Mouse (Mus musculus) intestine, postnatal 0 days (tissue): Measurements from ENCODE around the gene Pcnx2. TPM values are rescaled to one million over a fixed set of nuclear protein-coding genes. Genes with fewer than 3 reads are reported as not detected.

Source experiments
- ATAC-seq: fragments of 200-750 bp; cut with Nextera tagmentation; 2 replicates; pipeline ENCODE4 v1.8.0; 2017; ENCODE audit warnings: mild to moderate bottlenecking, moderate TSS enrichment, moderate library complexity
- H3K27ac ChIP-seq: fragments of 300-500 bp; sonication (generic); 2 replicates; pipeline ENCODE4 v1.5.1; 2014; ENCODE audit warnings: mild to moderate bottlenecking, low read depth, low read length, moderate library complexity
- H3K27me3 ChIP-seq: fragments of 300-500 bp; sonication (generic); replicated peaks from 2 replicates; pipeline ENCODE4 v1.6.1; 2014; ENCODE audit warnings: low read length, mixed read lengths; ENCODE audit not compliant: control insufficient read depth, insufficient read depth
- H3K36me3 ChIP-seq: fragments of 300-500 bp; sonication (generic); 2 replicates; pipeline ENCODE4 v1.6.1; 2014; ENCODE audit warnings: mild to moderate bottlenecking, moderate library complexity; ENCODE audit not compliant: control insufficient read depth, insufficient read depth
- H3K4me1 ChIP-seq: fragments of 300-500 bp; sonication (generic); replicated peaks from 2 replicates; pipeline ENCODE4 v1.6.1; 2014; ENCODE audit warnings: antibody characterized with exemption, low read length, mixed read lengths; ENCODE audit not compliant: control insufficient read depth, insufficient read depth
- H3K4me2 ChIP-seq: fragments of 300-500 bp; sonication (generic); replicated peaks from 2 replicates; pipeline ENCODE4 v1.6.1; 2014; ENCODE audit warnings: low read depth, mild to moderate bottlenecking, moderate library complexity
- H3K4me3 ChIP-seq: fragments of 300-500 bp; sonication (generic); 2 replicates; pipeline ENCODE4 v1.5.1; 2014; ENCODE audit warnings: low read depth, low read length
- H3K9ac ChIP-seq: fragments of 300-500 bp; sonication (generic); 2 replicates; pipeline ENCODE4 v1.6.1; 2014; ENCODE audit warnings: mild to moderate bottlenecking, low read depth, low read length
- H3K9me3 ChIP-seq: fragments of 300-500 bp; sonication (generic); 2 replicates; pipeline ENCODE4 v1.6.1; 2016; ENCODE audit warnings: mixed run types; ENCODE audit not compliant: control insufficient read depth
- CTCF ChIP-seq: sonication (generic); IDR thresholded peaks from 2 replicates; pipeline ENCODE4 v1.5.1; 2016; ENCODE audit warnings: low read depth, mild to moderate bottlenecking, control low read depth, antibody characterized with exemption, moderate library complexity
- WGBS: fragments of 180-500 bp; shearing (Covaris S2); extraction: QIAGEN DNeasy Blood & Tissue Kit; methylation state at CpG from one replicate; pipeline ENCODE4 v1.1.7; 2014; 5-methylcytosine and 5-hydroxymethylcytosine counted together
- polyA plus RNA-seq: library from polyadenylated mRNA; unstranded; fragments of >200 nt; fragmentation: Nextera tagmentation; extraction: Ambion mirVana; gene quantifications from 2 replicates; pipeline ENCODE4 v1.2.1, GENCODE M21; 2015

Pcnx2 gene
- polyA plus RNA-seq, 1 experiment from 2014 or later = 0.29 TPM

- 68% methylated on average over 12 of the region's 12 CpGs for WGBS
- Histone ChIP-seq H3K4me3 (no peak overlapping the region), H3K9ac (no peak overlapping the region)
Measured at GRCm38 (mm10) chr8:125866125-125866524, 32.0 kb downstream of the Pcnx2 start.

GRCm38 (mm10) chr8:125857251-125857650 is 40.9 kb downstream of the Pcnx2 start:
- no peaks in the 10 kb centered on the region for H3K4me1 ChIP-seq
- H3K4me2 ChIP-seq = no peak overlapping the region
- no peak for TF ChIP-seq CTCF
- 51% methylated on average over 6 of the region's 6 CpGs for WGBS
- no peaks in the 10 kb centered on the region for H3K27me3 ChIP-seq
- H3K9ac ChIP-seq = no peak overlapping the region
- H3K36me3 ChIP-seq = no peaks in the 10 kb centered on the region
- no peak overlapping the region for H3K4me3 ChIP-seq
- H3K9me3 ChIP-seq = no peaks in the 10 kb centered on the region
- no peak overlapping the region for H3K27ac ChIP-seq
- no peak for ATAC-seq

More at GRCm38 (mm10) chr8:125866125-125866524, 32.0 kb downstream of the Pcnx2 start:
- H3K36me3 ChIP-seq = no peaks in the 10 kb centered on the region
- no peak overlapping the region for H3K4me2 ChIP-seq
- H3K4me1 ChIP-seq = no peaks in the 10 kb centered on the region
- H3K27ac ChIP-seq = no peak overlapping the region
- no peak for ATAC-seq
- no peaks in the 10 kb centered on the region for H3K9me3 ChIP-seq
- H3K27me3 ChIP-seq = no peaks in the 10 kb centered on the region
- peak; percentile 47 for TF ChIP-seq CTCF

- Histone ChIP-seq H3K27me3 (no peaks in the 10 kb centered on the region), H3K27ac (no peak overlapping the region), H3K4me2 (no peak overlapping the region), H3K4me3 (no peak overlapping the region), H3K4me1 (no peaks in the 10 kb centered on the region), H3K36me3 (no peaks in the 10 kb centered on the region), H3K9me3 (no peaks in the 10 kb centered on the region), H3K9ac (no peak overlapping the region)
- no peak for ATAC-seq
- 78% methylated on average over 4 of the region's 4 CpGs for WGBS
- no peak for TF ChIP-seq CTCF
Measured at GRCm38 (mm10) chr8:125856160-125856559, 42.0 kb downstream of the Pcnx2 start.

GRCm38 (mm10) chr8:125854379-125854778 is 43.7 kb downstream of the Pcnx2 start:
- Histone ChIP-seq H3K4me1 (no peaks in the 10 kb centered on the region), H3K27me3 (no peaks in the 10 kb centered on the region), H3K27ac (no peak overlapping the region), H3K9me3 (no peaks in the 10 kb centered on the region), H3K4me2 (no peak overlapping the region), H3K4me3 (no peak overlapping the region), H3K36me3 (no peaks in the 10 kb centered on the region), H3K9ac (no peak overlapping the region)
- WGBS = 81% methylated on average over 7 of the region's 7 CpGs
- no peak for ATAC-seq
- no peak for TF ChIP-seq CTCF

GRCm38 (mm10) chr8:125853300-125853699 is 44.8 kb downstream of the Pcnx2 start:
- Histone ChIP-seq H3K27me3 (no peaks in the 10 kb centered on the region), H3K9me3 (no peaks in the 10 kb centered on the region), H3K27ac (no peak overlapping the region), H3K4me1 (no peaks in the 10 kb centered on the region), H3K4me3 (no peak overlapping the region), H3K9ac (no peak overlapping the region), H3K4me2 (no peak overlapping the region), H3K36me3 (no peaks in the 10 kb centered on the region)
- 55% methylated on average over 5 of the region's 5 CpGs for WGBS
- no peak for TF ChIP-seq CTCF
- no peak for ATAC-seq

GRCm38 (mm10) chr8:125849181-125849580 is 48.9 kb downstream of the Pcnx2 start:
- Histone ChIP-seq H3K9ac (no peak overlapping the region), H3K9me3 (no peaks in the 10 kb centered on the region)

GRCm38 (mm10) chr8:125847842-125848241 is 50.3 kb downstream of the Pcnx2 start:
- no peaks in the 10 kb centered on the region for H3K4me1 ChIP-seq
- ATAC-seq = no peak
- no peaks in the 10 kb centered on the region for H3K36me3 ChIP-seq
- no peaks in the 10 kb centered on the region for H3K27me3 ChIP-seq
- H3K4me3 ChIP-seq = no peak overlapping the region
- H3K9me3 ChIP-seq = no peaks in the 10 kb centered on the region
- TF ChIP-seq CTCF = no peak
- 51% methylated on average over 12 of the region's 12 CpGs for WGBS
- H3K4me2 ChIP-seq = no peak overlapping the region
- no peak overlapping the region for H3K27ac ChIP-seq
- no peak overlapping the region for H3K9ac ChIP-seq

More at GRCm38 (mm10) chr8:125849181-125849580, 48.9 kb downstream of the Pcnx2 start:
- ATAC-seq = no peak
- no peak overlapping the region for H3K4me2 ChIP-seq
- no peaks in the 10 kb centered on the region for H3K36me3 ChIP-seq
- no peaks in the 10 kb centered on the region for H3K4me1 ChIP-seq
- no peak for TF ChIP-seq CTCF
- H3K27me3 ChIP-seq = no peaks in the 10 kb centered on the region
- H3K4me3 ChIP-seq = no peak overlapping the region
- 61% methylated on average over 4 of the region's 4 CpGs for WGBS
- H3K27ac ChIP-seq = no peak overlapping the region
